Mouse (Mus musculus): ENCODE data around the gene Fcgr4. TPM values are rescaled to one million over a fixed set of nuclear protein-coding genes. Genes with fewer than 3 reads are reported as not detected.
A peak's percentile ranks its signal among the peaks of the same experiment; 100 is the strongest.

Gene Fcgr4
- total RNA-seq, 1 experiment from 2014 or later = 1.6 TPM

DNA sequence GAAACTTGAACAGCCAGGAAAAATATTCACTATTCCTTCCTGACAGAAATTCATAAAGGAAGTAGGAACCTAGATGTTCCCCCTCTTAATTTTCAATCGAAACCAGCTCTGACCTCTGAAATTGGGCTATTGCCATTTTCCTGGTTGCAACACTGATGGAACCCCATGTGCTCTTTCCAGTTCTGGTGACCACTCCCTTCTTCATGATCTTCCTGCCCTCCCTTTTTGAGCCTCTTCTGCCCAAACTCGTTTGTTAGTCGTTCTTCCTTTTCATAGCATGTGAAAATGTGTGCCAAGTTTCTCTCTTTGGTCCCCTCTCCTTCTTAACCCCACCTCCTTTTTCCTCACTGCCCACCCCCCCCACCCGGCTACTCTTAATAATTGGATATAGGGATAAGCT is 7.0 kb upstream of the Fcgr4 start:
- no peak for DNase-seq

DNA sequence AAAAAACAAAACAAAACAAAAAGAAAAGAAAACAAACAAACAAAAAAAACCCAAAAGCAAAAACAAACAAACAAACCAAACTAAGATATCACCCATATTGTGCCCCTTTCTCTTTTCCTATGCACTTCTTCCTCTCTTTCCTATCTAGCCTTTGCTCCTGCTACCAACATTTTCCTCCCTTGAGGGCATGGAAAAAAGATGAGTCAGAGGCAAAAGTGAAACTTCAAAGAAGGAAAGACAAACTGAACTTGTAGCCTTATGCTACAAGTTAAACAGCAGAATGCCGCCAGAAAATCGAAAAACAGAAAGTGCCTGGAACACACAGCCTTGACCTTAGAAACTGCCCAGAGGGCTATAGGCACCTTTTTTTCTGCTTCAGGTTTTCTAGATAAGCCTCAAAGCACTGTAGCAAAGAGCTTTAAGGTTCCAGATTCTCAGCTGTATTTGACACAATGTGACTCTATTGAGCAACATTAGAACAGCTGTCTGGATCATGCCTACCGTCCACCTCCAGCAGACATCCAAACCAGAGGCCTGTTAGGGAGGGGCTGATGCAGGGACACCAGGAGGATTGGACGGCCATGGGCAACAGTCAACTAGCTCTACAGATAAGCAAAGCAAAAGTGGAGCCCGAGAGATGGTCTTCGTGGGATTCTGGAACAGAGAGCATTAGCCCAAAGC is 1.9 kb upstream of the Fcgr4 start:
- DNase-seq = no peak

DNA sequence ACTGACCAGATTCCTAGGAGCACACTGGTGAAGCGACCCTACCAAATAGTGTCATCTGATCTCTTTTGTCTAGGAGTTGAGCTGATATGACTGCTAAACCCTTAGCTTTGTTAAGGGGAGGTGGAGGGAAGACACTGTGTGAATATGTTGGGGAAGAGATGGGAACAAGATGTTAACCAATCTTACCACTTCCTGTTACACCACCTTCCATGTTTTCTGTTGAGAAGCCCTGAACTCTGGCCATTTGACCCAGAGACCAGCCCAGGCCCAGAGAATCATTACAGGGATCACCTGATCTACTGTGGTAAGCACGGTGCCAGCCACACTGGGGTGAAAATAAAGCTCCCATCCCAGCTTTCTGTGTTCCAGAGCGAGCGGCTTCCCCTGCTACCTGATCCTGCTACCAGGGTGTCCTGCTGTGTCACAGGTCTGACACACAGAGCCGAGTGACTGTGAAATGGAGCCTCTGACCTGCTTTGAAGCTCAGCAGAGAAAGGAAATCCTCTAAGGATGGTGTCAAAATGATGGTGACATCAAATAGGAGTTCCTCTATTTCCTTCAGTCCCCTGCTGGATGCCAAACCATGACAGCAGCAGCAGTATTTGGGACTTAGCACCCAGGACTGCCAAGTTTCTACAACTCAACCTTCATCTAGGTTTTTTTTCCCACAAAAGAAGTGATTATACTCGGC is 1.1 kb upstream of the Fcgr4 start:
- no peak for DNase-seq

- DNase-seq = peak; percentile 17
Observed at GRCm38 (mm10) chr1:171019311-171019950, 711 bp downstream of the Fcgr4 start.

- no peak for DNase-seq
Observed at GRCm38 (mm10) chr1:171031752-171032151, 13.0 kb downstream of the Fcgr4 start.

DNA sequence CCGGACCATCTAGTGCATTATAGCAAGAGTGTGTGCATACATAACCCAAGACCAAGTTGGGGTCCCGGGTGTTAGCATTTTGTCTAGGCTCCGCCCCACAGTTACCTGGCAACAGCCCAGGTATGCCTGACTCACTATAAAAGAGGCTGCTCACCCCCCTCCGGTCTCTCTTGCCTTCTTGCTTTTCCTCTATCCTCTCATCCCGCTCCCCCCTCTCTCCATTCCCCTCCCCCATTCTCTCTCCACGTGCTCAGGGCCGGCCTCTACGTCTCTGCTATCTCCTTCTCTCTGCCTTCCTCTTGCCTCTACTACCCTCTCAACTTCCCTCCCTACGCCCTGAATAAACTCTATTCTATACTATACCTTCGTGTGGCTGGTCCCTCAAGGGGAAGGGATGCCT is 14.0 kb downstream of the Fcgr4 start:
- no peak for DNase-seq

- DNase-seq = no peak
Observed at GRCm38 (mm10) chr1:171033196-171033595, 14.5 kb downstream of the Fcgr4 start.

DNA sequence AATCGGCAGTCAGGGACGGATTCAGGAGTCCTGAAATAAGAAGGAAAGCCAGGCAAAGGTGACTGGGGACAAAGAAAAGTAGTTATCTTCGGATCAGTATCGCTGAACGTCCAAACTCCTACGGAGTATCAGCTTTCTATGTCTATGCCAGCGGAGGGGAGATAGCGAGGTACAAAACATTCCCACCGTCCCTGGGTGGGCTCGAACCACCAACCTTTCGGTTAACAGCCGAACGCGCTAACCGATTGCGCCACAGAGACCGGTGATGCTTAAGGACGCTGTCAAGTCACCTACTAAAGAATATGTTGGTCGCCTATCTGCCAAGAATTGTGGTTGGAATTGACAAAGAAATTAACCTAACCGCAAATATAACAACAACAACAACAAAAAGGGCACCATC is 15.0 kb downstream of the Fcgr4 start:
- DNase-seq = peak; percentile 90

- no peak for DNase-seq
Observed at GRCm38 (mm10) chr1:171034201-171034600, 15.5 kb downstream of the Fcgr4 start.

DNA sequence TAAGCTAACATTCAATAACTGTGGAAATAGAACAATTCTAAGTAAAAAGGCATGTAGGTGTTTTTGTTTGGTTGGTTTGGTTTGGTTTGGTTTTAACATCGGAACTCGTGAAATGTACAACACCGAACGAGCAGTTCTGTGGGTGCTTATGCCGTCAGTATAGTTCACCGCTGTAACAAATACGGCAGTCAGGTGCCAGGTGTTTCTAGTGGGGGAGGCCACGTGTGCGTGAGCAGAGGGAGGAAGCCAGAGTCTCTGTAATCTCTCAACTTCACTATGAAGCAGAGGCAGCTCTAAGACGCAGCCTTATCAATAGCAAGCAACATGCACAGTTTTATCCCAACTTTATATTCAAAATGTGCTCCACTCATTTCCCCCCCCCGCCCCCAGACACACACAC is 16.9 kb downstream of the Fcgr4 start:
- DNase-seq = no peak

DNA sequence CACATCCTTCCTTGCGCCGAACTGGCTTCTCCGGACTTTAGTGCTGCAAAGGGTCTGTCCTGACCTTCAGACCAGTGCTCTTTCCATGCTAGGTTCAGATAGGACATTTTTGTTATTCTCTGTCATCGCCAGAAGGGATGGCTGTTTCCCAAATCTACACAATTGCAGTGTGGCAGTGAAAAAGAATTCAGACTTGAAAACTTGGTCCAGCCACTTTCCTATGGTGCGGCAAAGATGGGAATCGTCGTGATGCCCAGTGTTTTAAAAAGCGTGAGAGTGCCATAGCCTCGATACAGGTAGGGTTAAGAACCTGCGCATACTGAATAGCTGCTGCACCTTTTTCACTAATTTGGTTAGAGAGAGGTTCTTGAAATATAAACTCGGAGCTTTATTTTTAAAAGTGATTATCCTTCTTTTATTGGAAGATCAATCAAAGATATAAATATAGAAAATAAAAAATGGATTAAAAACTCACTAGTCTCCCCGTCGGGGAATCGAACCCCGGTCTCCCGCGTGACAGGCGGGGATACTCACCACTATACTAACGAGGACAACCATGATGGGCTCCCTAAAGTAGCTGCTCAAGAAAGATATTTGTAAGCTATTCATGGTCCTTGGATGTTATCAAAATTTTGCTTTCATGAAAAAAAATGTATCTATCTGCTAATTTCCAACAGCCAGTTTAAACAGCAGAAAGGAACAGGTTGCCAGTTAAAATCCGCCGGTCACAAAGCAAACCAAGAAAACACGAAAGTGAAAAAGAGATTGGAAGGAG is 18.0 kb downstream of the Fcgr4 start:
- peak; percentile 78 for DNase-seq

- DNase-seq = peak; percentile 81
Observed at GRCm38 (mm10) chr1:171037861-171038721, 19.4 kb downstream of the Fcgr4 start.

DNA sequence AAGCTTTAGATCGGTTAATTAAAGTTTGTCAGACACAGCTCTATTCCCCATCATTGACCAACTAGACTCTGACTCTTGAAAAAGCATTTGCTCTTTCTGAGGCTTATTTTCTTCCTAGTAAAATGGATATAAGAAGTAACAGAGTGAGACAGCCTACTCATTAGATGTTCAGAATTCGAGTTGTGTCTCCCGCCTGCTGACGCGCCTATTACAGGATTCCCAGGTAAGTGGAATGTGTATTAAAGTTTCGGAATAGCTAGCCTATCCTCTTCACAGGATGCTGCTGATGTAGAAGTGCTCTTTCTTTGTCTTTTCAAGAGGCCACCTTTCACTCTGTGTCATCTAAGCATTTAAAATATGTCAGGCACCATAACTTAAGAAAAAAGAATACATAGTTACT is 20.4 kb downstream of the Fcgr4 start:
- no peak for DNase-seq

- DNase-seq = no peak
Observed at GRCm38 (mm10) chr1:171039880-171040279, 21.2 kb downstream of the Fcgr4 start.

DNA sequence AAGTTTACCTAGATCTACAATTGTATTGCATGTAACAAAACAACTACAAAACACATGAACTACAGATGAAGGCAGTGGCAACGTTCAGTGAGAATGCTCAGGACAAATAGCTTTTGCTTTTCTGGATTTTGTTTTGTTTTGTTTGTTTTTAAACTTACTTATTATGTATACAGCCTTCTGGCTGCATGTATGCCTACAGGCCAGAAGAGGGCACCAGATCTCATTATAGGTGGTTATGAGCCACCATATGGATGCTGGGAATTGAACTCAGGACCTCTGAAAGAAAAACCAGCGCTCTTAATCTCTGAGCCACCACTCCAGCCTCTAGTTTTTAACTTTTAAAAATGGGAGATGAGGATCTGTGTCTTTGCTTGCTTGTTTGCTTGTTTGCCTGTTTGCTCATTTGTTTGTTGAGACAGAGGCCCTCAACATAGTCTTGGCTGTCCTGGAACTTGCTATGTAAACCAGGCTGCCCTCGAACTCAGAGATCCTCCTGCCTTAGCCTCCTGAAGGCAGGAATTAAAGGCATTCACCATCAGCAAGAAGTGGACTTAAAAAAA is 25.0 kb downstream of the Fcgr4 start:
- DNase-seq = no peak

- peak; percentile 90 for DNase-seq
Observed at GRCm38 (mm10) chr1:171044365-171045078, 25.8 kb downstream of the Fcgr4 start.

GRCm38 (mm10) chr1:171045079-171045465 is 26.4 kb downstream of the Fcgr4 start:
- no peak for DNase-seq

DNA sequence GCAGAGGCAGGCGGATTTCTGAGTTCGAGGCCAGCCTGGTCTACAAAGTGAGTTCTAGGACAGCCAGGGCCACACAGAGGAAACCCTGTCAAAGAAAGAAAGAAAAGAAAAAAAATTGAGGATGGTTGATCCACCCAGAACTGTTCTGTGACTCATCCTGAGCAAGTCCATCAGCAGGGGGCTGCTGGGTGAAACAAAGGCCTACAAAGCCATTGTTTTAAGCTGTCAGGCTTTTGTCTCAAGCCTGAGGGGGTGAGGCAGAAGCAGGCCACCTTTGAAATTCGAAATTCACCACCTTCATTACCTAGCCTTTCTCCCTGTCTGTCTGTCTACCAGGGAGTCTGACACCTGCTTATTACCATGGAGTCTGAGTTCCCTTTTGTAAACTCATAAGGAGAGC is 27.8 kb downstream of the Fcgr4 start:
- DNase-seq = no peak

- no peak for DNase-seq
Observed at GRCm38 (mm10) chr1:171049263-171049662, 30.5 kb downstream of the Fcgr4 start.

DNA sequence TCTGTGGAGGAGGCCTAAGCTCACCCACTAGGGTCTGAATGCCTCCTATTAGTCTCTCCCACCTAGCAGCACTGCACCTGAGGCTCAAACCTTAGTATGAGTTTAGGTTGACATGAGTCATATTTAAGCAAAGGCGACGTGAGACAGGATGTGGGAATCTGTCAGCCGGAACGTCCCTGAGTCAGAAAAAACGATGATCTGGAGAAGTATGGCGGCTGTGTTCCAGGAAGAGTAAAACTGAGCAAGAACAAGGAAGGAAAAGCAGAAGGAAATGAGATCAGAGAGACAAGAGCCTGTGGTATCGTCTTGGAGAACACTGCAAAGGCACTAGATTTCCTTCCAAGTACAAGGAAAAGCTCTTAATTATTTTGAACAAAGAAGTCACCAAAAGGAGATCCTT is 32.1 kb downstream of the Fcgr4 start:
- DNase-seq = no peak

- DNase-seq = no peak
Observed at GRCm38 (mm10) chr1:171053305-171053704, 34.6 kb downstream of the Fcgr4 start.

Measured in adrenal gland, postnatal 25 days (tissue).